Mouse (Mus musculus) liver, embryonic 14.5 days (tissue): ENCODE measurements around the gene Cplx1. TPM values are rescaled to one million over a fixed set of nuclear protein-coding genes. Genes with fewer than 3 reads are reported as not detected.

Experiments
- ATAC-seq: fragments of 200-750 bp; cut with Nextera tagmentation; 2 replicates; pipeline ENCODE4 v1.8.0; 2017; ENCODE audit warnings: moderate number of reproducible peaks, mild to moderate bottlenecking, moderate library complexity; ENCODE audit not compliant: insufficient read depth
- DNase-seq, 3 experiments: peaks; one replicate each; pipeline ENCODE4 v3.0.0-alpha.2; 2012 to 2013; ENCODE audit warnings: low read depth in 3 of 3, low spot score in 3 of 3
- H3K27ac ChIP-seq: fragments of 300-500 bp; sonication (generic); 2 replicates; pipeline ENCODE4 v1.5.1; 2014; ENCODE audit warnings: moderate library complexity, mild to moderate bottlenecking, control low read depth, inconsistent platforms
- H3K27me3 ChIP-seq: fragments of 300-500 bp; sonication (generic); 2 replicates; pipeline ENCODE4 v1.6.1; 2014; ENCODE audit warnings: mild to moderate bottlenecking, low read length, moderate library complexity; ENCODE audit not compliant: control insufficient read depth, insufficient read depth
- H3K36me3 ChIP-seq: fragments of 300-500 bp; sonication (generic); replicated peaks from 2 replicates; pipeline ENCODE4 v1.6.1; 2014; ENCODE audit warnings: low read depth; ENCODE audit not compliant: control insufficient read depth, insufficient read depth
- H3K4me1 ChIP-seq, 2 experiments: fragments of 200-500 bp in 1 of 2; fragments of 300-500 bp in 1 of 2; sonication (generic) in 1 of 2; replicated peaks; 2 replicates each; pipeline ENCODE4 v1.6.1; 2012 to 2014; ENCODE audit warnings: antibody characterized with exemption in 1 of 2, inconsistent platforms in 1 of 2, low read length in 1 of 2; ENCODE audit not compliant: control insufficient read depth in 2 of 2, insufficient read depth in 2 of 2
- H3K4me2 ChIP-seq: fragments of 300-500 bp; sonication (generic); 2 replicates; pipeline ENCODE4 v1.6.1; 2014; ENCODE audit warnings: low read depth, mild to moderate bottlenecking, control low read depth, moderate library complexity
- H3K4me3 ChIP-seq, 2 experiments: fragments of 200-500 bp in 1 of 2; fragments of 300-500 bp in 1 of 2; sonication (generic) in 1 of 2; 2 replicates each; pipeline ENCODE4 v1.5.1; 2012 to 2014; ENCODE audit warnings: low read depth in 2 of 2, low read length in 2 of 2, mild to moderate bottlenecking in 2 of 2, control low read depth in 1 of 2, inconsistent platforms in 1 of 2, moderate library complexity in 1 of 2; ENCODE audit not compliant: insufficient read depth in 1 of 2
- H3K9ac ChIP-seq: fragments of 300-500 bp; sonication (generic); replicated peaks from 2 replicates; pipeline ENCODE4 v1.6.1; 2014; ENCODE audit warnings: mild to moderate bottlenecking, control low read depth, moderate library complexity
- H3K9me3 ChIP-seq: fragments of 300-500 bp; sonication (generic); 2 replicates; pipeline ENCODE4 v1.6.1; 2016; ENCODE audit warnings: low read length, mixed read lengths; ENCODE audit not compliant: control insufficient read depth
- CTCF ChIP-seq: IDR thresholded peaks from 2 replicates; pipeline ENCODE4 v1.5.1; 2016; ENCODE audit warnings: antibody characterized with exemption, low read depth, control low read depth
- EP300 ChIP-seq: IDR thresholded peaks from 2 replicates; pipeline ENCODE4 v1.6.1; 2016; ENCODE audit warnings: antibody characterized with exemption, low read depth
- WGBS: fragments of 180-500 bp; shearing (Covaris S2); extraction: QIAGEN DNeasy Blood & Tissue Kit; methylation state at CpG from one replicate; pipeline ENCODE4 v1.1.7; 2014; ENCODE audit not compliant: insufficient replicate concordance; 5-methylcytosine and 5-hydroxymethylcytosine counted together
- polyA plus RNA-seq, 2 experiments: library from polyadenylated mRNA; depleted of rRNA in 1 of 2; stranded (reverse) in 1 of 2; unstranded in 1 of 2; fragments of >200 nt; fragmentation: Nextera tagmentation in 1 of 2; extraction: Ambion mirVana in 1 of 2; gene quantifications; 2 replicates each; pipeline versions ENCODE4 v1.2.1 to v1.2.3; 2012 to 2014

The Cplx1 gene
- polyA plus RNA-seq, 2 experiments: not detected

DNA sequence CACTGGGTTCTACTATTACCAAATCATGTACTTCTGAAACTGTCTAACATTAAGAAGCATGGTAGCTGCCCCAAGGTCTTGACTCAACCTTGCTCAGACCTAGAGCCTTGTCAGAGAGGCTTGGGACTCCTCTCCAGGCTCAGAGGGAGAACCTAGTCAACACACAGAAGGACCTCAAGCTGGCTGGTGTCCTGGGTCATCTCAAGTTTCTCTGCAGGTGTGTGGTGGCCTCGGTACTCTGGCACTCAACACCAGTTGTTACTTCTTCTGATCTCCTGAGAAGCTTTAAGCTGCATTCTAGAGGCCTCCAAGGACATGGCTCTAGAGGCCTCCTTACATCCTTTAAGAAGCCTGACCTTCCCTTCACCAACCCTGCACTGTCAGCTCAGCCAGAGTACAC is 4.2 kb upstream of the Cplx1 start:
- Histone ChIP-seq H3K27me3 (peaks cover 17% of the 10 kb centered on the region), H3K4me1 (no peaks in the 10 kb centered on the region), H3K9ac (no peak overlapping the region), H3K4me2 (no peak overlapping the region), H3K4me3 (no peak overlapping the region), H3K27ac (no peak overlapping the region), H3K36me3 (no peaks in the 10 kb centered on the region), H3K9me3 (no peaks in the 10 kb centered on the region)
- DNase-seq: no peak
- whole genome bisulfite sequencing: 57% methylated on average over 1 of the region's 1 CpGs
- TF ChIP-seq CTCF (no peak), EP300 (no peak)
- no peak for ATAC-seq

DNA sequence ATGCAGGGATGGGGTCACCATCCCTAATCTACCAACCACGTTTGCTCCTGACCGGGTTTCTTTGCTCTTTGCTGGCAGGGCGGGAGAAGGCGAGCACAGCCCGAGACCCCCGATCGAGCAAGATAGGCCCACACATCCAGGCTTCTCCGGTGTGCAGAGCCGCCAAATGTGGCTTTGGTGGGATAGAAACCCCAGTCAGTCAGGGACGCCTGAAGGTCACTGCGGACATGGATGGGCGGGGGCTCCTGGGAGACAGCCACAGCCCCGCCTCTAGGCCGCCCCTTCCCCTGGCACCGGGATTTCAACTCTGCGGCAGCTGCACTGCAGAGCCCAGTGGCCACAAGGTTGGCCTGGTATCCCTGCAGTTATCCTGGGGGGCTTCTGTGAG is 377 bp upstream of the Cplx1 start:
- peaks cover 21% of the 10 kb centered on the region for H3K27me3 ChIP-seq
- TF ChIP-seq EP300: no peak
- TF ChIP-seq CTCF: no peak
- H3K4me3 ChIP-seq: no peak overlapping the region
- 4% methylated on average over 16 of the region's 16 CpGs for WGBS
- H3K9ac ChIP-seq: no peak overlapping the region
- no peak for DNase-seq
- no peak overlapping the region for H3K4me2 ChIP-seq
- no peaks in the 10 kb centered on the region for H3K4me1 ChIP-seq
- no peaks in the 10 kb centered on the region for H3K9me3 ChIP-seq
- no peak overlapping the region for H3K27ac ChIP-seq
- H3K36me3 ChIP-seq: no peaks in the 10 kb centered on the region
- no peak for ATAC-seq

DNA sequence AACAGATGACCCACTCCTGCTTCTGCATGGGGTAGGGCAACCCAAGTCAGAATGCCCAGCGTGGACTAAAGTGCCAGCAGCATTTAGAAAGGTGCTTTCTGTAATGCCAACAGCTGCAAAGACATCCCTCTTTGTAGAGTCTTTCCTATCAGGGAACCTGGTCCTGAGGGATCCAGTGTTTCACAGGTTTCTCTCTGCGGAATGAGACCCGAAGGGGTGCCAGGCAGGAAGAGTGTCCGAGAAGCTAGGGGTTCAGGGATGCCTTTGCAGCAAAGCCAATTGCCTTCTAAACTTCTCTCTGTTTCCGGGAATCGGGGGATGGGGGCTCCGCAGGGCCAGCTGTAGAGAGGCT is 711 bp downstream of the Cplx1 start:
- Histone ChIP-seq H3K36me3 (no peaks in the 10 kb centered on the region), H3K4me2 (no peak overlapping the region), H3K27ac (no peak overlapping the region), H3K27me3 (peaks cover 21% of the 10 kb centered on the region), H3K9ac (no peak overlapping the region), H3K9me3 (no peaks in the 10 kb centered on the region), H3K4me1 (no peaks in the 10 kb centered on the region), H3K4me3 (no peak overlapping the region)
- WGBS: 9% methylated on average over 7 of the region's 7 CpGs
- DNase-seq: no peak
- TF ChIP-seq EP300: no peak
- TF ChIP-seq CTCF: no peak
- ATAC-seq: no peak

- Histone ChIP-seq H3K36me3 (no peaks in the 10 kb centered on the region), H3K4me3 (no peak overlapping the region), H3K4me2 (no peak overlapping the region), H3K9ac (no peak overlapping the region), H3K4me1 (no peaks in the 10 kb centered on the region), H3K27me3 (peaks cover 21% of the 10 kb centered on the region), H3K27ac (no peak overlapping the region), H3K9me3 (no peaks in the 10 kb centered on the region)
- DNase-seq (no peak), ATAC-seq (no peak)
- TF ChIP-seq EP300: no peak
- no peak for TF ChIP-seq CTCF
- WGBS: 69% methylated on average over 5 of the region's 5 CpGs
Measured at GRCm38 (mm10) chr5:108547636-108548035, 2.2 kb downstream of the Cplx1 start.

DNA sequence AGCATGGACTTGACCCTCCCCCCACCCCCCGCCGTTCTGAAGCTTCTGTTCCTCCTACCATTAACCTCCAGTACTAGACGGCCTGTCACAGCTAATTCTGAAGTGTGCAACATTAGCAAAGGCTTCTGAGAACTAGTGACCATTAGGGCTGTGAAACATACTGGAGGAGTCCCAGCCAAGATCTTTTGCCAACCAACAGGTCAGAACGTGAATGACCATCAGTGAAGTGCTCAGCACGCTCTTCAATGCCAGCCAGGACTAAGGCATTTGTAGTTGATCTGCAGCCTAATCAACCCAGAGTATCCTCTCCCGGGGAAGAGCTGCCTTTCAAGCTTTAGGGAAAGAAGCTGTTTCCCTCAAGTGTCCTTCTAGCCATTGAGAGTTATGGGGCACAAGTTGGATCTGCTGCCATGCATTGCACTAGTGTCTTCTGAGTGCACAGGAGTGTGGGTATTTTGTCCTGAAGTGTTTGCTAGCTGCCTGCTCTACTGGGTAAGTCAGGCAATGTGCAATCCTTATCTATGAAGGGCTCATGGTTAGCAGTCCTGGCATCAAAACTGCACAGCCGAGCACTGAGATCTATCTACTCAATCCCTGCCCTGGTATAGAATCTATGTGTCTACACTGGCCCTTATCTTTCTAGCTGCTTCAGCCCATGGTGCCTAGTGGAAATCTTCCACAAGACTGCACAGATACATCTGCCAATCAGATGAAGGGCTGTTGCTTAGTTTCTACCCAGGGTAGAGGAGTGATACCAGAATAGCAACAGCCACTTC is 6.1 kb downstream of the Cplx1 start:
- DNase-seq (no peak), ATAC-seq (no peak)
- H3K4me3 ChIP-seq: no peak overlapping the region
- H3K27me3 ChIP-seq: peaks cover 1% of the 10 kb centered on the region
- no peak overlapping the region for H3K9ac ChIP-seq
- H3K4me1 ChIP-seq: no peaks in the 10 kb centered on the region
- WGBS: 44% methylated on average over 7 of the region's 7 CpGs
- no peak overlapping the region for H3K4me2 ChIP-seq
- no peaks in the 10 kb centered on the region for H3K36me3 ChIP-seq
- H3K9me3 ChIP-seq: no peaks in the 10 kb centered on the region
- TF ChIP-seq EP300 (no peak), CTCF (no peak)
- H3K27ac ChIP-seq: no peak overlapping the region
